In the genomic region with DNA sequence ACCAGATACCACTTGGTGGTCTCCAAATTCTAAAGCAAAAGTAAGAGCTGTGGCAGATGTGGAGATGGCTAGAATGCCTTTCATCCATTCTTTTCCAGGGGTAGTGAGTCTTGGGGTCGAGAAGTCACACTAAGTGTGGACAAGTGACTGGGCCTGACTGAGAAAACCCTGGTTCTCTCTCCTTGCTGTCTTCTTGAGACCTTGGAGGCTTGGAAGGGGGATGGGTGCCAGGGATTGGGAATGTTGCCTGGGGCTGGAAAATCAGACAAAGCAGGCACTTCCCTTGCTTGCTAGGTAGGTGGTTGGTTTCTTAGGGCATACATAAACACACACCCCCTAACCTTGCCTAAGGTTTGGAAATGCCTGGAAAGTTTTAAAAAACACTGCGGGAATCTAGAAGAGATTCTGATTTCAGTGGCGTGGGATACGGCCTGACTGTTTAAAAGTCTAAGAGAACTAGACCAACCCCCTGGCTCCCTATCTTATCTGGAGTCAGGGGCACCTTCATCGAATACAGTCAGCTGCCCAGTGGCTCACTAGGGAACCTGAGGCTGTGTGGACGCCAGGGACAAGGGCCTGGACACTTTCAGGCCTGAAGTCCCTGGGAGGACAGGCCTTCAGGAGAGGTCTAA, we compare ENCODE assay signal across 8 mouse cellular contexts. TPM values are rescaled to one million over a fixed set of nuclear protein-coding genes. Genes with fewer than 3 reads are reported as not detected.
A peak's percentile ranks its signal among the peaks of the same experiment; 100 is the strongest.
DNase-seq lines count a peak whose midpoint lies in the region; ATAC-seq and TF ChIP-seq lines count a peak whose summit lies in the region.

No protein-coding gene starts in this region.

- DNase-seq in cerebellum, adult 9-11 months = peak; percentile 59
- no peak for DNase-seq in cerebellum, postnatal 14 days
- DNase-seq in ES-E14 (ENCODE audit: low read depth, low spot score) = no peak
- peak; percentile 29 to 46 for DNase-seq in heart, postnatal 10 days
- no peak for DNase-seq in layer of hippocampus, postnatal 14 days (ENCODE audit: low spot score in 2 of 2)
- DNase-seq in right cerebral cortex, postnatal 25 days = no peak
- DNase-seq in thymus, postnatal 25 days = no peak

- peak overlapping the region; percentile 71 for H3K4me2 ChIP-seq in liver, embryonic 12.5 days

- in situ Hi-C loops in ES-E14 (cut with MboI; ENCODE audit: low sequenced_read_pairs in 2 of 2, unreplicated experiment in 2 of 2) = no loop called here

- H3K4me3 ChIP-seq in ES-E14 (ENCODE audit: insufficient read depth in 1 of 2, low read depth in 1 of 2, low read length in 2 of 2, poor library complexity in 1 of 2, severe bottlenecking in 1 of 2) = peak overlapping the region; percentile 43 to 58
- H3K4me3 ChIP-seq in liver, embryonic 12.5 days = peak overlapping the region; percentile 46

- H3K27ac ChIP-seq in ES-E14 (ENCODE audit: insufficient read depth, low read depth, low read length, poor library complexity, severe bottlenecking) = 0 out of 2 replicates have a peak overlapping the region, but pooled peaks have one; percentile 16
- peak overlapping the region; percentile 78 for H3K27ac ChIP-seq in liver, embryonic 12.5 days

- H3K4me1 ChIP-seq in ES-E14 (ENCODE audit: control insufficient read depth in 2 of 2, insufficient read depth in 2 of 2, low read length in 2 of 2, poor library complexity in 1 of 2) = peaks cover 2 to 16% of the 10 kb centered on the region in 2 experiments; a peak in 2 of 4 replicates
- peaks cover 49% of the 10 kb centered on the region for H3K4me1 ChIP-seq in liver, embryonic 12.5 days

- peaks cover 11% of the 10 kb centered on the region; the same call in 1 of the 2 replicates for H3K36me3 ChIP-seq in ES-E14 (ENCODE audit: control insufficient read depth, insufficient read depth, low read length, poor library complexity, severe bottlenecking)
- peaks cover 23% of the 10 kb centered on the region for H3K36me3 ChIP-seq in liver, embryonic 12.5 days

- WGBS in liver, embryonic 12.5 days (ENCODE audit: insufficient replicate concordance) = 30% methylated on average over 6 of the region's 6 CpGs

- H3K9ac ChIP-seq in ES-E14 (ENCODE audit: insufficient read depth, low read depth, low read length, poor library complexity, severe bottlenecking) = peak overlapping the region; percentile 65; the same call in 1 of the 2 replicates
- peak overlapping the region; percentile 47 for H3K9ac ChIP-seq in liver, embryonic 12.5 days

- H3K9me3 ChIP-seq in ES-E14 (ENCODE audit: control insufficient read depth, insufficient read depth, low read depth, low read length) = no peaks in the 10 kb centered on the region
- no peaks in the 10 kb centered on the region for H3K9me3 ChIP-seq in liver, embryonic 12.5 days (replicated peaks)

- intact Hi-C loops in heart, postnatal 10 days (cut with DNase I) = no loop called here

- no peaks in the 10 kb centered on the region for H3K27me3 ChIP-seq in liver, embryonic 12.5 days (replicated peaks)

- peak; percentile 27 for ATAC-seq in liver, embryonic 12.5 days

TF ChIP-seq in ES-E14, 5 proteins besides CTCF, POLR2A, EP300 and RAD21:
- no peak for TF ChIP-seq ZNF384 (IDR thresholded peaks at IDR 0.05; ENCODE audit: low read depth, low read length)
- TF ChIP-seq ZC3H11A (IDR thresholded peaks at IDR 0.05; ENCODE audit: borderline replicate concordance, low read depth, low read length) = no peak
- TF ChIP-seq CHD2 (IDR thresholded peaks at IDR 0.05; ENCODE audit: low read depth, low read length) = no peak
- TF ChIP-seq MAFK (IDR thresholded peaks at IDR 0.05; ENCODE audit: insufficient read depth, low read depth, low read length) = no peak
- TF ChIP-seq HCFC1 (IDR thresholded peaks at IDR 0.05; ENCODE audit: borderline replicate concordance, insufficient read depth, low read length) = no peak

RNA-seq across cellular contexts. Expression of a gene that starts 3.8 kb away (rescaled TPM):
- 198 and 230 TPM in 2 replicates for total RNA-seq in ES-E14 (2012; rRNA removed)
- 10 to 100 TPM; 23.8 to 28.6 TPM for total RNA-seq in heart, postnatal 10 days (2021)
- polyA plus RNA-seq in liver, embryonic 12.5 days (2016; fragmentation: Nextera tagmentation; extraction: Ambion mirVana) = 49.6 and 51.2 TPM in 2 replicates
- total RNA-seq in layer of hippocampus, postnatal 14 days (2021) = 10 to 100 TPM; 40.2 to 44.2 TPM

RNA-seq across cellular contexts. Expression of a gene that starts 4.7 kb away (rescaled TPM):
- total RNA-seq in ES-E14 (2012; rRNA removed) = 26.9 and 34.9 TPM in 2 replicates
- total RNA-seq in heart, postnatal 10 days (2021) = 10 to 100 TPM; 57.7 to 66.1 TPM
- polyA plus RNA-seq in liver, embryonic 12.5 days (2016; fragmentation: Nextera tagmentation; extraction: Ambion mirVana) = 25.2 and 25.7 TPM in 2 replicates
- total RNA-seq in layer of hippocampus, postnatal 14 days (2021) = 10 to 100 TPM; 50.0 to 54.2 TPM

RNA-seq across cellular contexts. Expression of a gene that starts 14.3 kb away (rescaled TPM):
- 11.4 and 14.6 TPM in 2 replicates for total RNA-seq in ES-E14 (2012; rRNA removed)
- total RNA-seq in heart, postnatal 10 days (2021) = 10 to 100 TPM; 23.1 to 24.3 TPM
- 9.8 and 10.3 TPM in 2 replicates for polyA plus RNA-seq in liver, embryonic 12.5 days (2016; fragmentation: Nextera tagmentation; extraction: Ambion mirVana)
- total RNA-seq in layer of hippocampus, postnatal 14 days (2021) = 100 to 1,000 TPM; 118 to 125 TPM

RNA-seq across cellular contexts. Expression of a gene that starts 28.8 kb away (rescaled TPM):
- total RNA-seq in ES-E14 (2012; rRNA removed) = 0.11 TPM in 1 of 2 replicates, not detected in the other
- total RNA-seq in heart, postnatal 10 days (2021) = not detected
- not detected in 2 replicates for polyA plus RNA-seq in liver, embryonic 12.5 days (2016; fragmentation: Nextera tagmentation; extraction: Ambion mirVana)
- not detected for total RNA-seq in layer of hippocampus, postnatal 14 days (2021)

RNA-seq across cellular contexts. Expression of a gene that starts 36.8 kb away (rescaled TPM):
- total RNA-seq in ES-E14 (2012; rRNA removed) = 87.0 and 90.9 TPM in 2 replicates
- total RNA-seq in heart, postnatal 10 days (2021) = 10 to 100 TPM; 85.9 to 92.3 TPM
- polyA plus RNA-seq in liver, embryonic 12.5 days (2016; fragmentation: Nextera tagmentation; extraction: Ambion mirVana) = 89.7 and 92.2 TPM in 2 replicates
- total RNA-seq in layer of hippocampus, postnatal 14 days (2021) = 100 to 1,000 TPM; 161 to 163 TPM

Comparison
In these comparisons a context has a peak if more than half of its experiments do, and no peak if none do; other contexts are left out.
1. DNase-seq: peak in cerebellum, adult 9-11 months (single experiment) and heart, postnatal 10 days (2 of 2); none in cerebellum, postnatal 14 days (0 of 2), ES-E14 (single experiment), layer of hippocampus, postnatal 14 days (0 of 2), right cerebral cortex, postnatal 25 days (single experiment) and thymus, postnatal 25 days (single experiment).